ENCODE assay signal across 11 mouse cellular contexts in genomic region chr12:16135602-16136213, GRCm38 (mm10).
DNase-seq lines count a peak whose midpoint lies in the region; ATAC-seq lines count a peak whose summit lies in the region.
"Had no signal": no experiment of that assay in that cellular context is flagged by ENCODE, and none has a peak within 500 bp of the region (broad histone marks: within the 10 kb centered on the region; RNA-seq: fewer than 3 reads in every experiment).

No protein-coding gene starts in this region.

- no peak overlapping the region for H3K4me2 ChIP-seq in hindbrain, embryonic 11.5 days (replicated peaks; ENCODE audit: low read depth, low read length)
- H3K4me2 ChIP-seq: forebrain, embryonic 15.5 days; heart, embryonic 12.5 days had no signal

- WGBS in heart, embryonic 10.5 days: 31% methylated on average over 4 of the region's 4 CpGs
- WGBS in hindbrain, embryonic 11.5 days: 27% methylated on average over 4 of the region's 4 CpGs

- no peaks in the 10 kb centered on the region for H3K9me3 ChIP-seq in heart, embryonic 10.5 days
- no peaks in the 10 kb centered on the region for H3K9me3 ChIP-seq in hindbrain, embryonic 11.5 days (ENCODE audit: control insufficient read depth, low read length)
- H3K9me3 ChIP-seq: forebrain, embryonic 15.5 days; heart, embryonic 12.5 days had no signal

- intact Hi-C loops in heart, postnatal 14 days (cut with DNase I): no loop called here
- intact Hi-C loops in left cerebral cortex, postnatal 25 days (cut with DNase I): no loop called here

- peaks cover 13% of the 10 kb centered on the region for H3K4me1 ChIP-seq in heart, embryonic 10.5 days
- H3K4me1 ChIP-seq in hindbrain, embryonic 11.5 days (replicated peaks; ENCODE audit: control insufficient read depth, insufficient read depth, low read length): no peaks in the 10 kb centered on the region
- H3K4me1 ChIP-seq: forebrain, embryonic 15.5 days had no signal

- ATAC-seq in hindbrain, embryonic 11.5 days (ENCODE audit: low FRiP score): no peak
- ATAC-seq in monocyte, adult 5-6 weeks (replicated peaks; ENCODE audit: insufficient number of reproducible peaks, low FRiP score, low TSS enrichment, poor library complexity, severe bottlenecking): no peak
- ATAC-seq: forebrain, embryonic 15.5 days had no signal

- H3K27ac ChIP-seq in heart, embryonic 10.5 days: peak overlapping the region; percentile 0; the same call in 1 of the 2 replicates
- no peak overlapping the region for H3K27ac ChIP-seq in hindbrain, embryonic 11.5 days (ENCODE audit: low read depth, low read length)
- H3K27ac ChIP-seq: forebrain, embryonic 15.5 days had no signal

- H3K9ac ChIP-seq in hindbrain, embryonic 11.5 days (ENCODE audit: low read depth, low read length): no peak overlapping the region
- H3K9ac ChIP-seq: forebrain, embryonic 15.5 days; heart, embryonic 12.5 days had no signal

- H3K36me3 ChIP-seq in heart, embryonic 10.5 days: no peaks in the 10 kb centered on the region
- H3K36me3 ChIP-seq in hindbrain, embryonic 11.5 days (ENCODE audit: control insufficient read depth, insufficient read depth, low read length): no peaks in the 10 kb centered on the region
- H3K36me3 ChIP-seq: forebrain, embryonic 15.5 days; heart, embryonic 12.5 days had no signal

- no peak for DNase-seq in heart, embryonic 10.5 days (ENCODE audit: low spot score)
- no peak for DNase-seq in heart, postnatal 14 days
- DNase-seq in A20 (ENCODE audit: low read depth, low spot score) (peak; percentile 64), MN1 (ENCODE audit: low spot score) (no peak)
- DNase-seq in frontal cortex, postnatal 36 days (ENCODE audit: low spot score in 2 of 2): peak; percentile 60 to 75
- DNase-seq in left cerebral cortex, postnatal 25 days (ENCODE audit: low spot score in 2 of 2): peak; percentile 65 to 83
- DNase-seq in hindbrain, embryonic 11.5 days (ENCODE audit: low spot score): no peak

- H3K27me3 ChIP-seq in heart, embryonic 10.5 days (ENCODE audit: insufficient read depth, poor library complexity, severe bottlenecking): no peaks in the 10 kb centered on the region
- no peaks in the 10 kb centered on the region for H3K27me3 ChIP-seq in hindbrain, embryonic 11.5 days (ENCODE audit: control insufficient read depth, insufficient read depth, low read length)
- H3K27me3 ChIP-seq: forebrain, embryonic 15.5 days; heart, embryonic 12.5 days had no signal

- no peak overlapping the region for H3K4me3 ChIP-seq in heart, embryonic 10.5 days
- no peak overlapping the region for H3K4me3 ChIP-seq in hindbrain, embryonic 11.5 days (ENCODE audit: low read depth, low read length)
- H3K4me3 ChIP-seq: forebrain, embryonic 15.5 days; heart, embryonic 12.5 days; myocyte had no signal

Comparison
In these comparisons a context has a peak if more than half of its experiments do, and no peak if none do; other contexts are left out.
1. DNase-seq: peak in A20 (single experiment), frontal cortex, postnatal 36 days (2 of 2) and left cerebral cortex, postnatal 25 days (2 of 2); none in heart, embryonic 10.5 days (single experiment), heart, postnatal 14 days (0 of 2), hindbrain, embryonic 11.5 days (single experiment) and MN1 (single experiment).